Mouse (Mus musculus): Measurements from ENCODE around the gene Rad51c. TPM values are rescaled to one million over a fixed set of nuclear protein-coding genes. Genes with fewer than 3 reads are reported as not detected.

Gene Rad51c
- polyA plus RNA-seq (2012; rRNA removed), result 0.10 and 0.12 TPM in 2 replicates

DNA sequence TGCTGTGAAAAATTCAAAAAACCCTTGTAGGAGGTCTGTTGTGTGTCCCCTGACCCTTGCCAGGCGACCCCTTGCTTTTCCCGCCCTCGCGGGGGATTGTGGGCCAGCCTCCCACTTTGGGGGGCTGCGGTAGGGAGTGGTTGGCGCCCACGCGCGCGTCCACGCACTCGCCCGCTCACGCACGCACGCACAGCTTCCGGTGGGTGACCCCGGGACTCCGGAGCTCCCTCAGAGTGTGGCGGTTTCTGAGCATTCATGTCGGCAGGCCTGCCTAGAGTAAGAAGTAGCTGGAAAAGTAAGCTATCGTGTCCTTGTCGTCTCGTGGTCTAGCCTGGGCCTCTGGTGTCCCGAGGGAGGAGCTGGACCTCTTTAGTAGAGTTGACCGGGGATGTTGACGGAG is at the start of gene Rad51c, which contains the start of gene Tex14:
Gene Rad51c, minus strand, starts transcription at position 79 of the 400 bp plus-strand sequence.
Gene Tex14, plus strand, starts transcription at position 190 of the 400 bp plus-strand sequence.

DNA sequence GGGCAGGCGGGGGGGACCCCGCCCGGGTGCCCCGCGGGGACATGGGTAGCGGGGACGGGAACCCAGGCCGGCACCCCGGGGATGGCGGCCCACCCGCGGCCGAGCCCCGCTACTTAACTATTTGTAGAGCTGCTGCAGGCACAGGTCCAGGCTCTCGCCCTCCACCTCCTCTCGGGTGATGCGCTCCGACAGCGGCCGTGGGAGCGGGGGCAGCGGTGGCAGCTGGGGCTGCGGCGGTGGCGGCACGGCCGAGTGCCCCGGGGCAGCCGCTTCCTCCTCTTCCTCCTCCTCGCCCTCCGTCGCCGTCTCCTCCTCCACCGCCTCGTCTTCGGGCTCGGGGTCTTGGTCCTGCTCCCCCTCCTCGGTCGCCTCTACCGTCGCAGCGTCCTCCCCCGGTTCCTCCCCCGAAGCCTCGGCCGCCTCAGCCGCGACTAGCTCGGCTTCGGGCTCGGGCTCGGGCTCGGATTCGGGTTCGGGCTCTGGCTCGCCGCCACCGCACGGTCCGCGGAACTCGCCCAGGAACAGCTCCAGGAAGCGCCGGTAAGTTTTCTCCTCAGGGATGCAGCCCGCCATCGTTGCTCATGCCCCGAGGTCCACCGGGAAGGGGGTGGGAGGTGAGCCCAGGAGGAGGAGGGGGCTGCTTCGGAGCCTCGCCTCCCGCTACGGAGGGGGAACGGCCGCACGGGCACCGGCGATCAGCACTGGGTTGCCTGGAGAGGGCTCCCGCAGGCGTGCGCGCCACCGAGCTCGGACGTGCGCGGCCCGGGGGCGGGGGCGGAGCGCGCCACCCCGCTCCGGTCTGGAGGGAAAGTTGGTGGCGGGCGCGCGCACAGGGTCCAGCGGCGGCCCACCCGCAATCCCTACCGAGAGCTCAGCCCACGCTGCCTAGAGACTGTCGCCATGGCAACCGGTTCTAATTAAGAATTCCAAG is 46.2 kb downstream of the Rad51c start, which contains the start of gene Ppm1e:
Gene Ppm1e, minus strand, starts transcription at position 693 of the 931 bp plus-strand sequence.

Other genes starting within 250 kb of the Rad51c start
- 0.53 and 0.56 TPM in 2 replicates for gene Ppm1e, start 45.9 kb downstream of the Rad51c start, polyA plus RNA-seq (2012; rRNA removed)
- gene Tex14, start 111 bp upstream of the Rad51c start, polyA plus RNA-seq (2012; rRNA removed), result 0.03 TPM in 1 of 2 replicates, not detected in the other
- not detected in 2 replicates for gene Gm11492, start 161.7 kb upstream of the Rad51c start, polyA plus RNA-seq (2012; rRNA removed)
- gene Sept4, start 163.9 kb upstream of the Rad51c start, polyA plus RNA-seq (2012; rRNA removed), result 2.9 and 3.1 TPM in 2 replicates
- 12.9 and 13.4 TPM in 2 replicates for gene Mtmr4, start 187.2 kb upstream of the Rad51c start, polyA plus RNA-seq (2012; rRNA removed)
- gene Hsf5, start 212.2 kb upstream of the Rad51c start, polyA plus RNA-seq (2012; rRNA removed), result 0.04 TPM in 1 of 2 replicates, not detected in the other

Measured in stomach, adult 2 months (tissue).